Mouse (Mus musculus): ENCODE results near the gene Arpp21. TPM values are rescaled to one million over a fixed set of nuclear protein-coding genes. Genes with fewer than 3 reads are reported as not detected.

Arpp21 gene
- total and polyA plus RNA-seq, 2 experiments = 0.28 TPM; not detected in 1

DNA sequence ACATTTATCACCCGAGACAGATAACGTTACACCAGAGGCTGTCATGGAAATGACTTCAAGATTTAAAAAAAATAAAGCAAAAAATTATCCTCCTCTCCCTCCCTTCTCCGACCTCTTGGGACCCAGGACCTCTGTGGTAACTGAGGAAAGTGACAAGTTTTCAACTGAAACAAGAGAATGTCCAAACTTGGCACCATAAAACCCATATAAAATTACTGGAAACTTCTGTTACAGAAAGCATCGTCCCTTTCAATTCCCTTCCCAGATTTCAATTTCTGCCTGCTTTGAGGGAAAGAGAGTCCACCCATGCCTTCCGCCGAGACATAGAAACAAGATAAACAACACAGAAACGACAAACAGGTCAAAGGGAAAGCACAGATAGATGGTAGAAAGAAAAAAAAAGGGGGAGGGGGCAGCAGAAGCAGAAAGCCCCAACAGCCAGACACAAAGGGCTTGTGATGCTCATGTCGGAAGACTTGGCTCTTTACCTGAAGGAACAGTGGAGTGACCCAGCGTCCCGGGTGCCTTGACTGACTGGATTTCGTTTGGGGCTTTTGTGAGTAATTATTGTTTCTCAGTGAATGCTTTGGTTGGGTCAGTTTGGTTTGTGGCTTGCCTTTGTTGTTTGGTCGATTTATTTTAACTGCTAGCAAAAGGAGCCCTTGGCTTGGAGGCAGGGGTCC is 1.8 kb downstream of the Arpp21 start:
- 21% methylated on average over 12 of the region's 12 CpGs for WGBS
- DNase-seq (ENCODE audit: extremely low read depth, low read depth, low spot score) = no peak
- TF ChIP-seq CTCF (IDR thresholded peaks at IDR 0.05; ENCODE audit: low read depth, low read length) (no peak), POLR2A (IDR thresholded peaks at IDR 0.05; ENCODE audit: extremely low read depth, insufficient read depth, low read length) (no peak)
- Histone ChIP-seq H3K4me1 (ENCODE audit: control insufficient read depth, insufficient read depth, low read length) (no peaks in the 10 kb centered on the region), H3K27ac (replicated peaks; ENCODE audit: insufficient read depth, low read depth, low read length) (no peak overlapping the region), H3K79me2 (ENCODE audit: control insufficient read depth, insufficient read depth, low read length) (no peaks in the 10 kb centered on the region), H3K4me3 (ENCODE audit: insufficient read depth, low read depth, low read length) (no peak overlapping the region), H3K9ac (ENCODE audit: low read depth, low read length) (no peak overlapping the region), H3K36me3 (ENCODE audit: control insufficient read depth, insufficient read depth, low read length) (no peaks in the 10 kb centered on the region), H3K27me3 (ENCODE audit: control insufficient read depth, insufficient read depth, low read length) (no peaks in the 10 kb centered on the region)

DNA sequence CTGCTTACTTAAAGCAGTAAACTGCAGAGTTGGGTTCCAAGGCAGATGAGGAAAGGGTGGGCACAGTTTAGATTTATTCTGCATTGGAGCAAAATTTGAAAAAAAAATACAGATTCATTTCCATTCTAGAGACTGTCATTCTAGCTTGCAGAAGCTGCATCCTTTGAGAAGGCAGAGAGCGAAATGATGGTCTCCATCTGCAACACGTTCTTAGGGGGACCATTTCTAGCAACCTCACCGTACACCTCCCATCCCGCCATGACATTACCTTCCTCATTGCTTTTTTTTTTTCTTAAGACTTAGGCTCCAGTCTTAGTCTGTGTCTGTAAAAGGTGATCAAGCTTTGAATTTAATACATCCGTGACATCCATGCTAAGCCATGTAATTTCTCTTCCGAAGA is 2.4 kb downstream of the Arpp21 start:
- H3K4me3 ChIP-seq (ENCODE audit: insufficient read depth, low read depth, low read length) = no peak overlapping the region
- no peak overlapping the region for H3K9ac ChIP-seq (ENCODE audit: low read depth, low read length)
- no peak for DNase-seq (ENCODE audit: extremely low read depth, low read depth, low spot score)
- 67% methylated on average over 6 of the region's 6 CpGs for WGBS
- H3K27ac ChIP-seq (replicated peaks; ENCODE audit: insufficient read depth, low read depth, low read length) = no peak overlapping the region
- TF ChIP-seq CTCF (IDR thresholded peaks at IDR 0.05; ENCODE audit: low read depth, low read length) (no peak), POLR2A (IDR thresholded peaks at IDR 0.05; ENCODE audit: extremely low read depth, insufficient read depth, low read length) (no peak)
- H3K36me3 ChIP-seq (ENCODE audit: control insufficient read depth, insufficient read depth, low read length) = no peaks in the 10 kb centered on the region
- H3K4me1 ChIP-seq (ENCODE audit: control insufficient read depth, insufficient read depth, low read length) = no peaks in the 10 kb centered on the region
- H3K27me3 ChIP-seq (ENCODE audit: control insufficient read depth, insufficient read depth, low read length) = no peaks in the 10 kb centered on the region
- H3K79me2 ChIP-seq (ENCODE audit: control insufficient read depth, insufficient read depth, low read length) = no peaks in the 10 kb centered on the region

DNA sequence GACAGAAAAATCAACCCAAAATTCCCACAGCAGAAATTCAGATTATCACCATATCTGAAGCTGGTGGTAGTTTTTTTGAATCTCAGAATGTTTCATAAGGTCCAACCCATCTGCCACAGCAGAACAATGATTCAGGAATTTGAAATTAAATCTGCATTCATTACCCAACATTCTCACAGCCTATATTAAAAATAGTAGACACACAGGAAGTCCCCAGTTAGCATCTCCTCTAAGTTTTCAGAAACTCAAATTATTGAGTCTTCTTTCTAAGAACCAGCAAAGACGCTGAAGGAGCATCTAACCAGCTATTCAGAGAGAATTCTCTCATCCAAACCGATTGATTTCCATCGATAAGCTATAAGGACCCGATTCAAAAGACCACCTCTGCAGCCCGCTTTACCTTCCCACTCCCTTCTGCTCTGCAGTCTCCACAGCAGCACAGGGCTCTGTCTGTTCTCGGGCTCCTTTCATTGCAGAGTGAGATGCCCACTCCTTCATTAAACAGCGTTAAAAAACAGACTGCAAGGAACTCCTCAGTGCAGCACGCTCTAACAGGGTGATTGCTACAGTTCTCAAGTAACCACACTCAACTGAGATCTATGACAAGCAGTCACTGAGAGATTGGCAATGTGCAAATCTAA is 3.7 kb downstream of the Arpp21 start:
- no peaks in the 10 kb centered on the region for H3K36me3 ChIP-seq (ENCODE audit: control insufficient read depth, insufficient read depth, low read length)
- TF ChIP-seq CTCF (IDR thresholded peaks at IDR 0.05; ENCODE audit: low read depth, low read length) (no peak), POLR2A (IDR thresholded peaks at IDR 0.05; ENCODE audit: extremely low read depth, insufficient read depth, low read length) (no peak)
- DNase-seq (ENCODE audit: extremely low read depth, low read depth, low spot score) = no peak
- H3K4me3 ChIP-seq (ENCODE audit: insufficient read depth, low read depth, low read length) = no peak overlapping the region
- H3K4me1 ChIP-seq (ENCODE audit: control insufficient read depth, insufficient read depth, low read length) = no peaks in the 10 kb centered on the region
- no peak overlapping the region for H3K27ac ChIP-seq (replicated peaks; ENCODE audit: insufficient read depth, low read depth, low read length)
- WGBS = 61% methylated on average over 8 of the region's 8 CpGs
- no peaks in the 10 kb centered on the region for H3K79me2 ChIP-seq (ENCODE audit: control insufficient read depth, insufficient read depth, low read length)
- H3K9ac ChIP-seq (ENCODE audit: low read depth, low read length) = no peak overlapping the region
- H3K27me3 ChIP-seq (ENCODE audit: control insufficient read depth, insufficient read depth, low read length) = no peaks in the 10 kb centered on the region

DNA sequence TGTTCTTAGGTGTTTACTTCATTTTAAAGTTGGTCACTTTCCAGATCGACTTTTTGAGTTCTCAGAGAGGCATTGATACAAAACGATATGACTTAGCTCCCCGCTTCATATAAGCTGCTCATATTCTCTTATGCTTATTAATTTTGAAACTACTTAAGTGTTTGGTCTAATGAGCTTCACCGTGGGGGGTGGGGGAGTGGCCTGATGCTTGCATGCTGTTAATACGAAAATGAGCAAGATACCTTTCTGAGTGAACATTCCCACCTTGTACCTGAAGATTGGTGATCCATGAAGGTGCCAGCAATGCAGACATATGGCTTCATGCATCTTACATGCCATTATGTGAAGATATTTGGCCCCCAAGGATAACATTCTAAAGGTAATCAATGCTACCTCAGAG is 4.4 kb downstream of the Arpp21 start:
- TF ChIP-seq POLR2A (IDR thresholded peaks at IDR 0.05; ENCODE audit: extremely low read depth, insufficient read depth, low read length) = no peak
- no peak for DNase-seq (ENCODE audit: extremely low read depth, low read depth, low spot score)
- Histone ChIP-seq H3K9ac (ENCODE audit: low read depth, low read length) (no peak overlapping the region), H3K36me3 (ENCODE audit: control insufficient read depth, insufficient read depth, low read length) (no peaks in the 10 kb centered on the region), H3K4me3 (ENCODE audit: insufficient read depth, low read depth, low read length) (no peak overlapping the region), H3K27me3 (ENCODE audit: control insufficient read depth, insufficient read depth, low read length) (no peaks in the 10 kb centered on the region), H3K27ac (replicated peaks; ENCODE audit: insufficient read depth, low read depth, low read length) (no peak overlapping the region), H3K4me1 (ENCODE audit: control insufficient read depth, insufficient read depth, low read length) (no peaks in the 10 kb centered on the region), H3K79me2 (ENCODE audit: control insufficient read depth, insufficient read depth, low read length) (no peaks in the 10 kb centered on the region)
- 72% methylated on average over 5 of the region's 5 CpGs for WGBS

DNA sequence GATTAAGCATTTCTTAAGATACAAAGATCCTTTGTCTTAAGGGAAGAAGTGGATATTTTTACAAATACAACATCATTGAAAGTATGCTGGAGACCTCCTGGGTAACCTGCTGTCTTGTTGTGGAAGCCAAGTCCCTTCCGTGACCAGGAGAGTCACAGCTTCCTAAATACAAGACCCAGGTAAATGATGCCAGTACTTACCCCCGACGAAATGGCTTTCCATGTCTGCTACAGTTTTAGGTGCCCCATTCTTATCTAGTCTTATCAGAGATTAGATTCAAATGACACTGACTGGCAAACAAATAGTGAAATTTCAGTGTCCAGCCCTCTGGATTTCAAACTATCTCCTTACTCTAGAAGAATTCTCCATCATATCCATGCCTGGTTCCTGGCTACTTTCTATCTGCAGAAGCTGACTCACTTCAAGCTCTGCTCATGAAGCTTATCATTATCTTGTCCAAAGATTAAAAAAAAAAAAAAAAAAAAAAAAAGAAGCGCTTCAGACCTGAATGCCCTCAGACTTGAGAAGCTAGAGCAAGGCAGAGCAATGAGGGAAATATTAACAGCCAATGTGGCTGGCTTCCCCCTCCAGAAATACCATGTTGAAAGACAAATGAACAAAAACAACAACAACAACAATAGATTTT is 4.9 kb downstream of the Arpp21 start:
- Histone ChIP-seq H3K4me3 (ENCODE audit: insufficient read depth, low read depth, low read length) (no peak overlapping the region), H3K9ac (ENCODE audit: low read depth, low read length) (no peak overlapping the region), H3K4me1 (ENCODE audit: control insufficient read depth, insufficient read depth, low read length) (no peaks in the 10 kb centered on the region), H3K27me3 (ENCODE audit: control insufficient read depth, insufficient read depth, low read length) (no peaks in the 10 kb centered on the region), H3K36me3 (ENCODE audit: control insufficient read depth, insufficient read depth, low read length) (no peaks in the 10 kb centered on the region), H3K27ac (replicated peaks; ENCODE audit: insufficient read depth, low read depth, low read length) (no peak overlapping the region), H3K79me2 (ENCODE audit: control insufficient read depth, insufficient read depth, low read length) (no peaks in the 10 kb centered on the region)
- TF ChIP-seq CTCF (IDR thresholded peaks at IDR 0.05; ENCODE audit: low read depth, low read length) (no peak), POLR2A (IDR thresholded peaks at IDR 0.05; ENCODE audit: extremely low read depth, insufficient read depth, low read length) (no peak)
- no peak for DNase-seq (ENCODE audit: extremely low read depth, low read depth, low spot score)
- WGBS = 67% methylated on average over 4 of the region's 4 CpGs

DNA sequence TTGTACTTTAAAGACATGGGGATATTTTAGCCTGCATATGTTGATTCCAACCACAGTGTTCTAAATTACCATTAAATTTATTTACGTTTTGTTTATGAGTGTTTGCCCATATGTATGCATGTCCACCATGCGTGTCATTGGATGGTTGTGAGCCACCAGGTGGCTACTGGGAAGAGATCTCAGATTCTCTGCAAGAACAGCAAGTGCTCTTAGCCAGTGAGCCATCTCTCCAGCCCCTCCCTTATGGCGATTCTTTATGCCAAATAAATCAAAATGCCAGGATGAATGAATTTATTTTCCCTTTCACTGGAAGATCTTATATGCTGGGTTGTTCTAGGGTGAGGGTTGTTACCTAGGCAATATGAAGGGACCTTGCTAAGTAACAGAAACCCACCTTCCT is 7.3 kb downstream of the Arpp21 start:
- H3K27ac ChIP-seq (replicated peaks; ENCODE audit: insufficient read depth, low read depth, low read length) = no peak overlapping the region
- 70% methylated on average over 3 of the region's 3 CpGs for WGBS
- H3K36me3 ChIP-seq (ENCODE audit: control insufficient read depth, insufficient read depth, low read length) = no peaks in the 10 kb centered on the region
- H3K79me2 ChIP-seq (ENCODE audit: control insufficient read depth, insufficient read depth, low read length) = no peaks in the 10 kb centered on the region
- no peak overlapping the region for H3K9ac ChIP-seq (ENCODE audit: low read depth, low read length)
- DNase-seq (ENCODE audit: extremely low read depth, low read depth, low spot score) = no peak
- H3K4me3 ChIP-seq (ENCODE audit: insufficient read depth, low read depth, low read length) = no peak overlapping the region
- no peaks in the 10 kb centered on the region for H3K4me1 ChIP-seq (ENCODE audit: control insufficient read depth, insufficient read depth, low read length)
- TF ChIP-seq POLR2A (IDR thresholded peaks at IDR 0.05; ENCODE audit: extremely low read depth, insufficient read depth, low read length) (no peak), CTCF (IDR thresholded peaks at IDR 0.05; ENCODE audit: low read depth, low read length) (no peak)
- H3K27me3 ChIP-seq (ENCODE audit: control insufficient read depth, insufficient read depth, low read length) = no peaks in the 10 kb centered on the region

All from liver, adult 2 months (tissue).